Mouse (Mus musculus) erythroblast, embryonic 14.5 days (primary cell): ENCODE data around the gene Nt5c3. TPM values are rescaled to one million over a fixed set of nuclear protein-coding genes. Genes with fewer than 3 reads are reported as not detected.
A peak's percentile ranks its signal among the peaks of the same experiment; 100 is the strongest.

Source experiments
- H3K27me3 ChIP-seq: 2 replicates; pipeline ENCODE4 v1.6.1; 2012; ENCODE audit warnings: inconsistent platforms; ENCODE audit not compliant: control insufficient read depth
- H3K36me3 ChIP-seq: 2 replicates; pipeline ENCODE4 v1.6.1; 2012; ENCODE audit warnings: mild to moderate bottlenecking, inconsistent platforms; ENCODE audit not compliant: control insufficient read depth
- H3K4me1 ChIP-seq: 2 replicates; pipeline ENCODE4 v1.6.1; 2012; ENCODE audit warnings: inconsistent platforms; ENCODE audit not compliant: control insufficient read depth
- H3K4me3 ChIP-seq: replicated peaks from 2 replicates; pipeline ENCODE3; 2012; ENCODE audit warnings: moderate library complexity, mild to moderate bottlenecking, inconsistent platforms
- H3K9me3 ChIP-seq: 2 replicates; pipeline ENCODE4 v1.6.1; 2012; ENCODE audit warnings: low read length, inconsistent platforms, mixed read lengths; ENCODE audit not compliant: control insufficient read depth
- GATA1 ChIP-seq: IDR thresholded peaks from 2 replicates; pipeline ENCODE4 v1.6.1; 2012; ENCODE audit warnings: low read length, inconsistent platforms, mixed read lengths
- TAL1 ChIP-seq: IDR thresholded peaks from 3 replicates; pipeline ENCODE4 v1.6.1; 2012; ENCODE audit warnings: low read length, inconsistent platforms, mixed read lengths
- polyA plus RNA-seq: library from polyadenylated mRNA; stranded (reverse); fragments of >175 nt; gene quantifications from 2 replicates; pipeline ENCODE4 v1.2.3, GENCODE M21; 2012

Gene Nt5c3
- polyA plus RNA-seq, 1 experiment = 22.9 TPM

GRCm38 (mm10) chr6:56919330-56920044 lies 4.2 kb downstream of the Nt5c3 start:
- Histone ChIP-seq H3K4me1 (peaks cover 83% of the 10 kb centered on the region), H3K36me3 (peaks cover 70% of the 10 kb centered on the region), H3K27me3 (no peaks in the 10 kb centered on the region), H3K9me3 (peaks cover 4% of the 10 kb centered on the region), H3K4me3 (peak overlapping the region; percentile 74)
- TF ChIP-seq GATA1 (0 out of 2 replicates have a peak, but pooled peaks have one; percentile 3), TAL1 (peak; percentile 43; the same call in 2 of the 3 replicates)

GRCm38 (mm10) chr6:56917578-56918368 lies 6.0 kb downstream of the Nt5c3 start:
- TF ChIP-seq GATA1 (peak; percentile 81), TAL1 (peak; percentile 55)
- peaks cover 6% of the 10 kb centered on the region for H3K9me3 ChIP-seq
- peaks cover 95% of the 10 kb centered on the region for H3K4me1 ChIP-seq
- no peaks in the 10 kb centered on the region for H3K27me3 ChIP-seq
- peaks cover 87% of the 10 kb centered on the region for H3K36me3 ChIP-seq
- peak overlapping the region; percentile 74 for H3K4me3 ChIP-seq

DNA sequence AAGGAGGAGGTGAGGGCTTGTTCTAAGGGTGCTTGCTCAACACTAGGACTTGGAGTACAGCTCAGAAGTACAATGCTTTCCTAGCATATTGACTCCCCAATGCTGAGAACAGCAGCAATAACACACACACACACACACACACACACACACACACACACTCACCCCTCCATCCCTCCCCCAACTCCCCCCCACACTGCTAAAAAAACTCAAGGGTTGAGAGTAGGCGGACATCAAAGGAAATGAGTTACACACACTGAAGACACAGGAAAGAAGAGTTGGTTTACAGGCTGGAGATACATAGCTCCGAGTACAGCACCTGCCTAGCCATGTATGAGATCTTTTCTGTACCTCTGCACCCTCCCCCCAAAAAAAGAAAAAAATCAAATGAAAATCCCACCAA lies 7.5 kb downstream of the Nt5c3 start:
- no peak for TF ChIP-seq TAL1
- peak overlapping the region; percentile 74 for H3K4me3 ChIP-seq
- H3K4me1 ChIP-seq = peaks cover 100% of the 10 kb centered on the region
- peaks cover 89% of the 10 kb centered on the region for H3K36me3 ChIP-seq
- peaks cover 8% of the 10 kb centered on the region for H3K9me3 ChIP-seq
- no peaks in the 10 kb centered on the region for H3K27me3 ChIP-seq

GRCm38 (mm10) chr6:56913092-56913858 lies 10.5 kb downstream of the Nt5c3 start:
- Histone ChIP-seq H3K36me3 (peaks cover 86% of the 10 kb centered on the region), H3K9me3 (peaks cover 8% of the 10 kb centered on the region), H3K27me3 (no peaks in the 10 kb centered on the region), H3K4me1 (peaks cover 100% of the 10 kb centered on the region), H3K4me3 (peak overlapping the region; percentile 34)
- TF ChIP-seq GATA1 = peak; percentile 53
- TF ChIP-seq TAL1 = peak; percentile 28; the same call in 1 of the 3 replicates

- H3K4me1 ChIP-seq = peaks cover 100% of the 10 kb centered on the region
- no peaks in the 10 kb centered on the region for H3K27me3 ChIP-seq
- H3K4me3 ChIP-seq = peak overlapping the region; percentile 53
- H3K9me3 ChIP-seq = peaks cover 8% of the 10 kb centered on the region
- H3K36me3 ChIP-seq = peaks cover 91% of the 10 kb centered on the region
- TF ChIP-seq GATA1 (peak; percentile 58), TAL1 (peak; percentile 75)
Observed at GRCm38 (mm10) chr6:56910910-56911309, 12.8 kb downstream of the Nt5c3 start.

GRCm38 (mm10) chr6:56908912-56909311 lies 14.8 kb downstream of the Nt5c3 start:
- no peak for TF ChIP-seq TAL1
- no peak for TF ChIP-seq GATA1
- H3K9me3 ChIP-seq = peaks cover 2% of the 10 kb centered on the region
- H3K36me3 ChIP-seq = peaks cover 91% of the 10 kb centered on the region
- H3K27me3 ChIP-seq = no peaks in the 10 kb centered on the region
- H3K4me1 ChIP-seq = peaks cover 100% of the 10 kb centered on the region
- H3K4me3 ChIP-seq = peak overlapping the region; percentile 22

DNA sequence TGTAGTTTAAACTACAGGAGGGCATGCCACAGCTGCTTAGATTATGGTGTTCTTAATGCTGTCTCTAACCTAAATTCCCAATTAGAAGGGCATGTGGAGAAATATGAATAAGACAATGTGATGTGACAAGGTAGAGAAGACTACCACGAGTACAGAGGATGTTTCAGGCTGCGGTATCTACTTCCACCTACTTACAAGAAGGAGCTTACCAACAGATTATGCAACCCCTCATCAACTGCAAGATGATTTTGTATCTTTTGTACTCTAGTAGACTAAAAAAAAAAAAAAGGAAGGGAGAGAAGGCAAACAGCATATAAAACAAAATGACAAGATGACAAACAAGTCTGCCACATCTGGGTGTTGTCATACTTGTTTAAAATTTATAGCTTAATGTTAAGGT lies 15.3 kb downstream of the Nt5c3 start:
- peaks cover 100% of the 10 kb centered on the region for H3K4me1 ChIP-seq
- H3K4me3 ChIP-seq = no peak overlapping the region
- H3K36me3 ChIP-seq = peaks cover 91% of the 10 kb centered on the region
- H3K27me3 ChIP-seq = no peaks in the 10 kb centered on the region
- H3K9me3 ChIP-seq = peaks cover 2% of the 10 kb centered on the region
- no peak for TF ChIP-seq TAL1

- H3K4me1 ChIP-seq = peaks cover 100% of the 10 kb centered on the region
- H3K27me3 ChIP-seq = no peaks in the 10 kb centered on the region
- peaks cover 2% of the 10 kb centered on the region for H3K9me3 ChIP-seq
- no peak overlapping the region for H3K4me3 ChIP-seq
- H3K36me3 ChIP-seq = peaks cover 89% of the 10 kb centered on the region
- no peak for TF ChIP-seq GATA1
- TF ChIP-seq TAL1 = no peak
Observed at GRCm38 (mm10) chr6:56907973-56908372, 15.8 kb downstream of the Nt5c3 start.
